Mouse (Mus musculus): Measurements from ENCODE around the gene Odf3l2.

DNA sequence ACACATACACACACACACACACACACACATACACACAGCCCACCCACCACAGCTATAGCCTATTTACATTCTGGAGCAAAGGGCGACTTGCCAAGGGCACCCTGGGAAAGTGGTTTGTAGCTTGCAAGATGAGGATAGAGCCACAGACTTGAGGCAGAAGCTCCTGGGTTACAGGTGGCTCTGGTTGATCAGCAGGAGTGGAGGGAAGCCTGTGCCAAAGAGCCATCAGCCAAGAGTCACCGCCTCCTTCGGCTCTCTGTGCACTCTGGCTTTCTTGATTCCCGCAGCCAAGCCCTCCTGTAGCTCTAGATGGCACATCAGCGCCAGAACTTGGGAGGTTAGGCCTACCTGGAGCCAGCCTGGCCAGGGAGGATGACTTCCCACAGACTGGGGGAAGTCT is 34.2 kb downstream of the Odf3l2 start:
- TF ChIP-seq CTCF (IDR thresholded peaks at IDR 0.05; ENCODE audit: insufficient read depth, low read depth, low read length) (no peak), POLR2A (IDR thresholded peaks at IDR 0.05; ENCODE audit: insufficient read depth, low read depth, low read length) (no peak)

All from olfactory bulb, adult 2 months (tissue).